Mouse (Mus musculus) embryonic facial prominence, embryonic 10.5 days (tissue): Measurements from ENCODE around the gene Abcb5. TPM values are rescaled to one million over a fixed set of nuclear protein-coding genes. Genes with fewer than 3 reads are reported as not detected.

Experiments used
- DNase-seq: peaks from one replicate; pipeline ENCODE4 v3.0.0-alpha.2; 2017; ENCODE audit warnings: low spot score
- H3K27ac ChIP-seq: fragments of 300-500 bp; sonication (generic); replicated peaks from 2 replicates; pipeline ENCODE4 v1.5.1; 2016; ENCODE audit warnings: mild to moderate bottlenecking
- H3K27me3 ChIP-seq: fragments of 300-500 bp; sonication (generic); replicated peaks from 2 replicates; pipeline ENCODE4 v1.6.1; 2016; ENCODE audit warnings: low read depth, mild to moderate bottlenecking; ENCODE audit not compliant: poor library complexity, severe bottlenecking
- H3K36me3 ChIP-seq: fragments of 300-500 bp; sonication (generic); replicated peaks from 2 replicates; pipeline ENCODE4 v1.6.1; 2016; ENCODE audit warnings: mild to moderate bottlenecking, moderate library complexity
- H3K4me1 ChIP-seq: fragments of 300-500 bp; sonication (generic); 2 replicates; pipeline ENCODE4 v1.6.1; 2016
- H3K4me3 ChIP-seq: fragments of 300-500 bp; sonication (generic); 2 replicates; pipeline ENCODE4 v1.5.1; 2016; ENCODE audit warnings: mild to moderate bottlenecking, moderate library complexity
- H3K9me3 ChIP-seq: fragments of 300-500 bp; sonication (generic); 2 replicates; pipeline ENCODE4 v1.6.1; 2016; ENCODE audit warnings: mild to moderate bottlenecking
- WGBS: fragments of 180-500 bp; shearing (Covaris S2); methylation state at CpG from one replicate; pipeline ENCODE4 v1.1.7; 2016; 5-methylcytosine and 5-hydroxymethylcytosine counted together
- polyA plus RNA-seq: library from polyadenylated mRNA; unstranded; fragments of >200 nt; fragmentation: Nextera tagmentation; extraction: Ambion mirVana; gene quantifications from 2 replicates; pipeline ENCODE4 v1.2.1, GENCODE M21; 2016

Gene Abcb5
- polyA plus RNA-seq, 1 experiment from 2014 or later: not detected

DNA sequence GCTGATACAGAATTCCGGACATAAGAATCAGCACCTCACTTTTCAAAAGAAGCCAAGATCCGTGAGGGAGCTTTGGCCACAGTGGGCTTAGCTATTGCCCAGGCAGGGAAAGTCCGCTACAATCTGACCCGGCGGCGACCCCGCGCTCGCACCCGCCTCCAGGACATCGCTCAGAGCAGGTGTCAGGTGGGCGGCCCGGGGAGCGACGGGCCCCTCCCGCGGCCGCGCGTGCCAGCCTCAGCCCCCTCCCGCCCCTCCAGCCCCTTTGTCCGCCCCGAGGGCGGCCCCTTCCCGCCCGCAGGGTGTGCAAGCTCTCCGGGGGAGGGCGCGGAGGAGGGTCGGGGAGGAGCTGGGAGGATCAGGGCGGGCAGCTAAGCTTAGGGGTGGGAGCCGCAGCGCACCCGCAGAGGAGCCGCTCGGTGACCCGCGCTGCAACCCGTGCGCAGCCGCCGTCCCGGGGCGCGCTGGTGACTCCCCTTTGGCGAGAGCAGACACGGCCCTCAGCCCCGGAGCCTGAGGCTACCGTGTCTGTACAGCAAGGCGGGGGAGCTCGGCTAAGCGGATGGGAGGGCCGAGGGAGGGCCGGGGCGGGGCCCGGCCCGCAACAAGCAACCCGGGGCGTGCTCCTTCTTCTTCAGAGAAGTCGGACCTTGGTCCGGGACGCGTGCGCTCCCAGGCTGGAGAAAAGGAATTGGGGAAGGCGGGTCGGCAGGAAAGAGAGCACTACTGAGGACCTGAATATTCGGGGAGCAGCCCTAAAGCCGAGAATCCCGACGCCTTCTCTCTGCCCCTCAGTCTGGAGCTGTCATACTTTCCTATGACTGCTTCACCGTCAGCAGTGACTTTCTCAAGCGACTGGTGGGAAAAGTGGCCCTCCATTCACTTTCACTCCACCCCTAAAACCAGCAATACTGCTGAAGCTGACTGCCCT, 129.5 kb downstream of the Abcb5 start:
- H3K4me1 ChIP-seq: peaks cover 13% of the 10 kb centered on the region
- no peaks in the 10 kb centered on the region for H3K36me3 ChIP-seq
- H3K9me3 ChIP-seq: no peaks in the 10 kb centered on the region
- peaks cover 75% of the 10 kb centered on the region for H3K27me3 ChIP-seq
- peak; percentile 75 for DNase-seq
- under 1% methylated on average over 72 of the region's 72 CpGs for WGBS
- H3K4me3 ChIP-seq: peak overlapping the region; percentile 66
- H3K27ac ChIP-seq: peak overlapping the region; percentile 66

DNA sequence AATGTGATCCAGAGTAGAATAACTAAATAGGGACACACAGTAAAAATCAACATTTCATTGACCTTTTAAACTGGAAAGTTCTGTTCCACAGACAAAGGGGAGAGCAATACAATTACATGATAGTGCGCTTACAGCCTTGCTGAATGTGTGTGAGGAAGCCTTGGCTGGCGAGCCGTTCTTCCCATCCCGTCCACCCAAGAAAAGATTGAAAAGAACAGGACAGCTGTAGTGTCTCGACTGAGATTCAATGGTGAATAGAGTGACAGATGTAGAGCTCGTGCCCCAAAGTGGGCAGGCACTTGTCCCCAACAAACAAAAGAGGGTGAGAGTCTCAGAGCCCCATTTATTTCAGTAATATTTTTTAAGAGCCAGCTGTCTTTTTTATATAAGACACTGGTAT, 136.3 kb downstream of the Abcb5 start:
- Histone ChIP-seq H3K36me3 (no peaks in the 10 kb centered on the region), H3K9me3 (no peaks in the 10 kb centered on the region), H3K4me3 (no peak overlapping the region), H3K27ac (no peak overlapping the region), H3K27me3 (peaks cover 8% of the 10 kb centered on the region), H3K4me1 (0 out of 2 replicates have a peak, but pooled peaks cover 3% of the 10 kb centered on the region)
- DNase-seq: no peak
- WGBS: 79% methylated on average over 6 of the region's 6 CpGs

Other genes with a start within 250 kb of the Abcb5 start
- 7.2 and 8.1 TPM in 2 replicates for gene Sp8, start 120.1 kb downstream of the Abcb5 start, polyA plus RNA-seq